Mouse (Mus musculus) adrenal gland, adult 18-20 months (tissue): Measurements from ENCODE around the gene Panx3. TPM values are rescaled to one million over a fixed set of nuclear protein-coding genes. Genes with fewer than 3 reads are reported as not detected.

Experiments used
- DNase-seq, 2 experiments: peaks; one replicate each; pipeline ENCODE4 v3.0.0; 2021 to 2022; ENCODE audit warnings: low spot score in 2 of 2
- total RNA-seq, 2 experiments: library from RNA; stranded (reverse); gene quantifications; 1 replicate in 1 of 2; 2 replicates in 1 of 2; pipeline ENCODE4 v1.2.3; 2021

The Panx3 gene
- total RNA-seq, 2 experiments from 2014 or later: not detected

GRCm38 (mm10) chr9:37634269-37634668 lies 34.8 kb downstream of the Panx3 start:
- DNase-seq: no peak

- no peak for DNase-seq
Measured at GRCm38 (mm10) chr9:37632305-37632704, 36.7 kb downstream of the Panx3 start.

- DNase-seq: no peak
Measured at GRCm38 (mm10) chr9:37629941-37630340, 39.1 kb downstream of the Panx3 start.

- no peak for DNase-seq
Measured at GRCm38 (mm10) chr9:37628581-37628980, 40.5 kb downstream of the Panx3 start.

GRCm38 (mm10) chr9:37627263-37627662 lies 41.8 kb downstream of the Panx3 start:
- DNase-seq: no peak

GRCm38 (mm10) chr9:37626103-37626567 lies 42.9 kb downstream of the Panx3 start:
- no peak for DNase-seq

- DNase-seq: no peak
Measured at GRCm38 (mm10) chr9:37625641-37626040, 43.4 kb downstream of the Panx3 start.

- no peak for DNase-seq
Measured at GRCm38 (mm10) chr9:37625129-37625528, 43.9 kb downstream of the Panx3 start.

GRCm38 (mm10) chr9:37624502-37624901 lies 44.5 kb downstream of the Panx3 start:
- DNase-seq: no peak

- no peak for DNase-seq
Measured at GRCm38 (mm10) chr9:37623981-37624380, 45.1 kb downstream of the Panx3 start.

- DNase-seq: no peak
Measured at GRCm38 (mm10) chr9:37621290-37621689, 47.7 kb downstream of the Panx3 start.

- DNase-seq: no peak
Measured at GRCm38 (mm10) chr9:37616770-37617169, 52.3 kb downstream of the Panx3 start.

- DNase-seq: no peak
Measured at GRCm38 (mm10) chr9:37615220-37615619, 53.8 kb downstream of the Panx3 start.

- no peak for DNase-seq
Measured at GRCm38 (mm10) chr9:37614316-37614715, 54.7 kb downstream of the Panx3 start.

- DNase-seq: no peak
Measured at GRCm38 (mm10) chr9:37613911-37614280, 55.1 kb downstream of the Panx3 start.

GRCm38 (mm10) chr9:37613182-37613910 lies 55.7 kb downstream of the Panx3 start, which contains the start of gene Spa17:
Gene Spa17, minus strand, starts transcription at chr9:37613722.
- DNase-seq: peak; percentile 84 to 86

Other genes with a start within 250 kb of the Panx3 start
- gene Robo3, start 236.0 kb downstream of the Panx3 start, total RNA-seq: 1 to 10 TPM in 1 of 2 experiments, under 1 TPM in 1; 0.64 to 1.7 TPM
- 10 to 100 TPM; 21.1 to 24.0 TPM for gene Msantd2, start 179.9 kb downstream of the Panx3 start, total RNA-seq
- 10 to 100 TPM; 34.6 to 38.3 TPM for gene Esam, start 141.2 kb downstream of the Panx3 start, total RNA-seq
- gene Vsig2, start 130.0 kb downstream of the Panx3 start, total RNA-seq: 1 to 10 TPM; 2.1 to 2.8 TPM
- 1 to 10 TPM; 1.7 to 3.5 TPM for gene Nrgn, start 116.3 kb downstream of the Panx3 start, total RNA-seq
- gene Siae, start 113.5 kb downstream of the Panx3 start, total RNA-seq: 10 to 100 TPM; 16.2 to 17.7 TPM
- gene Spa17, start 55.5 kb downstream of the Panx3 start, total RNA-seq: 1 to 10 TPM; 3.3 to 4.4 TPM
- gene Tbrg1, start 11.9 kb downstream of the Panx3 start, total RNA-seq: 10 to 100 TPM; 68.4 to 76.1 TPM
- not detected for gene Olfr160, start 47.0 kb upstream of the Panx3 start, total RNA-seq
- not detected for gene Olfr874, start 75.9 kb upstream of the Panx3 start, total RNA-seq
- gene Olfr875, start 102.6 kb upstream of the Panx3 start, total RNA-seq: not detected
- gene Olfr876, start 133.8 kb upstream of the Panx3 start, total RNA-seq: not detected
- under 1 TPM in 1 of 2 experiments, not detected in 1; 0.40 TPM for gene Olfr877, start 185.0 kb upstream of the Panx3 start, total RNA-seq
- gene Olfr145, start 227.5 kb upstream of the Panx3 start, total RNA-seq: not detected
- not detected for gene Olfr878, start 248.6 kb upstream of the Panx3 start, total RNA-seq